Mouse (Mus musculus): ENCODE measurements around the gene Il13ra2.
"Not testable (repeated sequence)": the region's sequence is repeated elsewhere in the genome, so short reads cannot be mapped to it uniquely, and the experiment has no call there.

Il13ra2 gene

DNA sequence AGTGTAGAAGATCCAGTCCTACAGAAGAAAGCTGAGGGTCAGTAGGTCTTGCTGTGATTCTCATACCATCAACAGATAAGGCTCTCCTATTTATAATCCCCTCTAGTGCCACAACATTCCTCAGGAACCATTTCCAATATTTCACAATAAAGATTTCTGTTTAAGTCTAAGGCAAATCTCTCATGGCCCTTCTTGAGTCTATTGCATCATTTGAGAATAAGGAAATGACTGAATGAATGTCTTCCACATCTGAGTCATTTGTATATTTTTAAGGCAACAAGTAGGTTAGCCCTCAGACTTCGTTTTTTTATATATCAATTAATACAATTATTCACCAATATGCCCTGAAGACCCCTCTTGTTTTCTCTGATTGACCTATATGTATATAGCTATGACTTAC, at the start of gene Il13ra2:
Gene Il13ra2 (minus strand): TSS at position 64 of the 400 bp plus-strand sequence.
- no peak for DNase-seq (ENCODE audit: low spot score in 2 of 2)

DNA sequence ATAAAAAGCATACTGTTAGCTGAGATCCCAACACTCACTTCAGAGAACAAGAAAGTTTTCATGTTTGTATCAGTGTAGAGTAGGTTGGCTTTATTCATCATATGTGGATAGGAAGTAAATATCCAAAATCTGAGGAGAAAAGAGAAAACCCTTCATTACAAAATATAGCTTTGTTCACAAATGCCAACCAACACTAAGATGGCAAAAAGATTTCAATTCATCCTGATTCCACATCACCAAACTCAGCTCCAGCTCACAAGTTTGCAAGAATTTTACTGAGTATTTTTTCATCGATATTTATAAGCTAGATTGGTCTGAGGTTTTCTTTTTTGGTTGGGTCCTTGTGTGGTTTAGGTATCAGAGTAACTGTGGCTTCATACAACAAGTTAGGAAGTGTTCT, 24.6 kb upstream of the Il13ra2 start, which contains the start of gene Vmn1r239-ps:
Gene Vmn1r239-ps (minus strand): TSS at position 101 of the 400 bp plus-strand sequence.
- DNase-seq (ENCODE audit: low spot score in 2 of 2) = not testable (repeated sequence)

DNA sequence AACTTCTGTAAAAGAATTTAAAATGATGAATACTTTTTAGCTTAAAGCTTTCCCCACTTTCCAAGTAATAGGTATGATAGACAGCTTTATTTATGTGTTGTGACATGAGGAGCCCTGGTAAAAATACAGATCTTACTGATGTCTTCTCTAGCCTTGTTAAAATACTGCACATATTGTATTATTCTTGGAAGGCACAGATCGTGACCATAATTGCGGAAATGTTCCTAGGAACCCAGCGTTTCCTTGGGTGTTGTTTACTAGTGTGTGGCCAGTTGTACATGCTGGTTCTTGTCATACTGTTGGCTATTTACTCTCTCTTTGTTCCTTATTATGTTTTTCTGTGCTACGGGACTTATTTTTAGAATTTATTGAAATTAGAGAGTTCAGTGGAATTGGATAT, 14.4 kb upstream of the Il13ra2 start:
- no peak for DNase-seq (ENCODE audit: low spot score in 2 of 2)

DNA sequence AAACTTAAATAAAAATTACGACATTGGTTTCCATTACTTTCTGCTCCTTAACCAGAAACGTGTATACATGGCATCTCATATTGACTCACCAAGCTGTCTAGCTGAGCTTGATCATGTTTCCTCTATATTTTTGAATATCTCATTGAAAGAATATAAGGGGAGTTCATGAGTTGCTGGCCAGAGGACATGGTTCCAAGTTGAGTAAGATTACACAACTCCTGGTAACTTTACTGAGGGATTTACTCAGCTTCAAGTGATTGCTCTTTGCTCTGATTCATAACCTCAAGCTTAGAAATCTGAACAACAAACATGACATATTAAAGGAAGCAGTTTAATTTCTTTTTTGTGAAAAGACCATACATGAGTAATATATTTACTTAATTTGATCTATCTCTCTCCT, 6.4 kb upstream of the Il13ra2 start:
- no peak for DNase-seq (ENCODE audit: low spot score in 2 of 2)

DNA sequence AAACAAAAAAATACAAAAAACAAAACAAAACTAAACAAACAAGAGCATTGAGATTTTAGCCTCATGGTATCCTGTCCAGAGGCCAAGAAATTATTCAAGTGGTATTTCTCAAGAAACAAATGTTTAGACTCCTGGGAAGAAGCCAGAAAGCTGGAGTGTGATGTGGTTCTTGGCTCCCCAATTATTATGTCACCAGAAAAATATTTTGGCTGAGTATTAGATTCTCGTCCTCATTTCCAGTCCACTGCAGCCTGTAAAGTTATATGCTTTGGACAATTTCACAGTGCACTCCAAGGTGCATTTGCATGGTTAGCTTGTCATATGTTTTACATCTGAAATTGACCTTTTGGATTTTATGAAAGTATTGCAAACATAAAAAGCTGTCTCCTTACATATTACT, 761 bp upstream of the Il13ra2 start:
- peak; percentile 0 to 2 for DNase-seq (ENCODE audit: low spot score in 2 of 2)

DNA sequence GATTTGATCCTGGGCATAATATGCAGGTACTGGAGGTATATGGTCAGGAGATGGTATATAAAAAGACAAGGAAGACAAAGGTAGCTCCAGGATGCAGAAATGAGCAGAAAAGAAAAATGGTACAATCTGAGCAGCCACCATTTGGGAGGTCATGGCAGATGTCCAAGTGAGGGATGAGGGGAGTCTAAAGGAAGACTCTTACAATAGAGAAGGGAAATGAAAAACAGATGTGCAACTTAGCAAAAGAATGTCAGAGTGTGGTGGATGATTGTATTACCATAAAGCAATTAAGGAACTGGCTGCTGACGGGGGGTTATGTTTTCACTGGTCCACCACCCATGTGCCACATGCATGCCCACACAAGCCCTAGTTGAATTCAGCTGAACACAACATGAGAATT, 35.5 kb downstream of the Il13ra2 start:
- DNase-seq (ENCODE audit: low spot score in 2 of 2) = no peak

DNA sequence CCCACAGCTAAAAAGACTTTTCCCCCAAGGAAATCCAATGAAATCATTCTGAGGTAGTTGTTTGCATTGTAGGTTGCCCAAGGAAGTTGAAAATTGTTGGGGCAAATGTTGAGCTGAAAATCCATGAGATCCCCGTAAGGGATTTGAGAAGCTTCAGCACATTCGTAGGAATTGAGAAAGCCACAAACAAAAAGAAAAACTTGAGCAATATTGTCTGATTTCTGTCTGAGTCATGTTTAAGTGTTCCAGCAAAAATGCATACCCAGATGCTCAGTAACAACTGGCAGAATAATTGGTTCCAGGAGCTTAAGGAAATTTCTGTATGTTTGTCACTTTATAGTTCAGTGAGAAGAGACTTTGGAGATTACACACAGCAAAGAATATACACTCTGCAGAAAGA, 79.8 kb downstream of the Il13ra2 start:
- no peak for DNase-seq (ENCODE audit: low spot score in 2 of 2)

Measured in urinary bladder, postnatal 36 days (tissue).